Mouse (Mus musculus) myocyte (in vitro differentiated cells): Measurements from ENCODE around the gene Rims4. TPM values are rescaled to one million over a fixed set of nuclear protein-coding genes. Genes with fewer than 3 reads are reported as not detected.

ENCODE experiments used
- H3K27me3 ChIP-seq: one replicate; pipeline ENCODE4 v1.6.1; 2011; ENCODE audit not compliant: control insufficient read depth, insufficient read depth, insufficient read length
- H3K36me3 ChIP-seq: one replicate; pipeline ENCODE4 v1.6.1; 2011; ENCODE audit not compliant: control insufficient read depth, insufficient read depth
- H3K4me2 ChIP-seq: one replicate; pipeline ENCODE4 v1.6.1; 2011; ENCODE audit warnings: low read depth, control low read depth
- H3K4me3 ChIP-seq: one replicate; pipeline ENCODE4 v1.5.1; 2011; ENCODE audit warnings: mild to moderate bottlenecking, control low read depth, moderate library complexity
- H3K79me2 ChIP-seq: one replicate; pipeline ENCODE4 v1.6.1; 2011; ENCODE audit not compliant: control insufficient read depth, insufficient read depth
- H3ac ChIP-seq: one replicate; pipeline ENCODE4 v1.6.1; 2011; ENCODE audit not compliant: control insufficient read depth, insufficient read length
- CEBPB ChIP-seq: IDR thresholded peaks from 2 replicates; pipeline ENCODE4 v1.6.1; 2011; ENCODE audit warnings: mild to moderate bottlenecking, moderate library complexity; ENCODE audit not compliant: poor library complexity, insufficient read depth, severe bottlenecking
- E2F4 ChIP-seq: IDR thresholded peaks from one replicate; pipeline ENCODE4 v1.6.1; 2011; ENCODE audit warnings: mild to moderate bottlenecking, control low read depth, moderate library complexity; ENCODE audit not compliant: insufficient read depth
- MAX ChIP-seq: IDR thresholded peaks from one replicate; pipeline ENCODE4 v1.6.1; 2011; ENCODE audit warnings: low read depth, mild to moderate bottlenecking, control low read depth
- MYOD1 ChIP-seq, 3 experiments: IDR thresholded peaks; one replicate each; pipeline ENCODE4 v1.6.1; 2011; ENCODE audit warnings: control low read depth in 2 of 3, low read depth in 2 of 3, mild to moderate bottlenecking in 2 of 3, moderate library complexity in 1 of 3; ENCODE audit not compliant: insufficient read length in 2 of 3, control insufficient read depth in 1 of 3
- MYOG ChIP-seq, 3 experiments: IDR thresholded peaks; one replicate each; pipeline ENCODE4 v1.6.1; 2011; ENCODE audit warnings: control low read depth in 2 of 3, low read depth in 2 of 3, mild to moderate bottlenecking in 2 of 3; ENCODE audit not compliant: insufficient read length in 2 of 3, control insufficient read depth in 1 of 3, insufficient read depth in 1 of 3
- POLR2A ChIP-seq: IDR thresholded peaks from one replicate; pipeline ENCODE4 v1.6.1; 2011; ENCODE audit warnings: low read depth, mild to moderate bottlenecking, control low read depth, moderate library complexity; ENCODE audit not compliant: insufficient read length
- POLR2AphosphoS2 ChIP-seq: IDR thresholded peaks from one replicate; pipeline ENCODE4 v1.6.1; 2011; ENCODE audit warnings: low read depth, control low read depth; ENCODE audit not compliant: insufficient read length
- REST ChIP-seq: IDR thresholded peaks from one replicate; pipeline ENCODE4 v1.6.1; 2011; ENCODE audit warnings: mild to moderate bottlenecking, control low read depth, moderate library complexity; ENCODE audit not compliant: insufficient read depth, insufficient read length
- SRF ChIP-seq: IDR thresholded peaks from one replicate; pipeline ENCODE4 v1.6.1; 2011; ENCODE audit warnings: low read depth; ENCODE audit not compliant: control insufficient read depth, insufficient read length
- TCF12 ChIP-seq: IDR thresholded peaks from one replicate; pipeline ENCODE4 v1.6.1; 2011; ENCODE audit warnings: mild to moderate bottlenecking, control low read depth; ENCODE audit not compliant: poor library complexity, insufficient read depth, severe bottlenecking
- TCF3 ChIP-seq: IDR thresholded peaks from one replicate; pipeline ENCODE4 v1.6.1; 2011; ENCODE audit warnings: low read depth, control low read depth; ENCODE audit not compliant: insufficient read length
- USF1 ChIP-seq: IDR thresholded peaks from one replicate; pipeline ENCODE4 v1.6.1; 2011; ENCODE audit warnings: low read depth, mild to moderate bottlenecking, control low read depth, moderate library complexity
- polyA plus RNA-seq: library from polyadenylated mRNA; unstranded; fragments of >200 nt; fragmentation: generic; extraction: Trizol; gene quantifications from one replicate; pipeline ENCODE4 v1.2.1, GENCODE M21; 2012; ENCODE audit warnings: missing spikeins

Gene Rims4
- polyA plus RNA-seq, 1 experiment = not detected

DNA sequence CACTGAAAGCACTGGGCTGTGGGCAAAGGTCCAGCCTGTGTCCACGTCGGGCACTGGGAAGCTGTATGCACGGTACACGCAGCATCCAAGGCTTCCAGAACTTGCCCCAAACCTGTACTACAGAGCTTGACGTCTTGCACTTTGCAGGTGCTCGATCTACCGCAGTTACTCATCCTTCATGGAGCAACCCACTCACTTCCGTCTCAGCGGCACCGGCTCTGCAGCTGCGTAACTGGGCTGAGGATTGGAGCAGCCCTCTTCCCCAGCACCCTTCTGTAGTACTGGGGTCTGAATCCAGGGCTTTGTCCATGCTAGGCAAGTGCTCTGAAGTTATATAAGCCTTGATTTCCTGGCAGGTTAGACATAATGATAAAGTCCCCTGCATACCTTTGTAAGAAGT, 27.2 kb downstream of the Rims4 start:
- TF ChIP-seq TCF12 = no peak
- TF ChIP-seq MYOD1 (IDR thresholded peaks at IDR 0.05; ENCODE audit: control insufficient read depth in 1 of 3, insufficient read length in 2 of 3, low read depth in 2 of 3) = no peak
- no peak for TF ChIP-seq MYOG (IDR thresholded peaks at IDR 0.05; ENCODE audit: control insufficient read depth in 1 of 3, insufficient read depth in 1 of 3, insufficient read length in 2 of 3, low read depth in 2 of 3)
- TF ChIP-seq SRF = no peak
- TF ChIP-seq MAX = no peak
- TF ChIP-seq CEBPB = no peak
- TF ChIP-seq USF1 = no peak
- no peak for TF ChIP-seq REST
- no peak for TF ChIP-seq POLR2A
- no peak for TF ChIP-seq POLR2AphosphoS2
- no peak for TF ChIP-seq E2F4
- TF ChIP-seq TCF3 = no peak
- no peak overlapping the region for H3K4me2 ChIP-seq
- no peak overlapping the region for H3ac ChIP-seq
- H3K4me3 ChIP-seq = no peak overlapping the region
- peaks cover 45% of the 10 kb centered on the region for H3K27me3 ChIP-seq
- H3K79me2 ChIP-seq = no peaks in the 10 kb centered on the region
- H3K36me3 ChIP-seq = no peaks in the 10 kb centered on the region

DNA sequence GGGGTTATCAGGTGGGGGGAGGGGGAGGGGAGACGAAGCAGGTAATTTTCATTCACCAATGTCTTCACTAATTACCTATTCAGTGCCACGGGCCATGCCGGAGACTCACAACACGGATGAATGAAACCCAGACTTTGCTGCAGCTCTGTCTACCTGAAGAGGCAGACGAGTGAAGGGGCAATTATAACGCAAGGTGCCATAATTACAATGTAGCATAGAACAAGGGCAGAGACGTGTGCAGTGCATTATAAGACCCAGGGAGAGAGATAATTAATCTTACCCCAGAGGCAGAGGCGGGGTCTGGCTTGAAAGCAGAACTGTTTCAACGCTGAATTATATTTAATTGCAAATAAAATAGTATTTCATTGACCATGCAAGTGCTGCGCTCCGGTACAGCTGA, 27.9 kb downstream of the Rims4 start:
- no peak overlapping the region for H3ac ChIP-seq
- no peak overlapping the region for H3K4me3 ChIP-seq
- TF ChIP-seq POLR2A (no peak), TCF3 (no peak), E2F4 (no peak), POLR2AphosphoS2 (no peak), MAX (no peak), CEBPB (no peak), REST (no peak), SRF (no peak)
- no peaks in the 10 kb centered on the region for H3K79me2 ChIP-seq
- H3K36me3 ChIP-seq = no peaks in the 10 kb centered on the region
- peaks cover 52% of the 10 kb centered on the region for H3K27me3 ChIP-seq
- no peak overlapping the region for H3K4me2 ChIP-seq

DNA sequence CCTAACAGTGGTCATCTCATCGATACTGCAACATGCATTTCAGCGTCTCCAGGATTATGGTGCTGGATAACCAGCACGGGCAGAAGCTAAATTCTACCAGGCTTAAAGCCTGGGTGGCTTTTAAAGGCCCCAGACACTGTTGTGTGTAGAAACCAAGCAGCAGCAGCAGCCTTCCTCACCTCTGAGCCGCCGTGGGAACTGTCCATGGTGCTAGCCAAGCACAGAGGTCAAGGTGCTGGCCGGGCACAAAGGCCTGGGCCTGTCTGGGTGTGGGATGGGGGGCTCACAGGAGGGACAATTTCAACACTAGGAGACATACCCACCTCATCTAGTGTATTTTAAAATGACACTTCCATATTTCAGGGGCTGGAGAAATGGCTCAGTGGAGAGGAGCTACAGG, 29.1 kb downstream of the Rims4 start:
- no peak overlapping the region for H3K4me2 ChIP-seq
- no peaks in the 10 kb centered on the region for H3K36me3 ChIP-seq
- no peaks in the 10 kb centered on the region for H3K79me2 ChIP-seq
- peaks cover 59% of the 10 kb centered on the region for H3K27me3 ChIP-seq
- no peak overlapping the region for H3K4me3 ChIP-seq
- H3ac ChIP-seq = no peak overlapping the region
- TF ChIP-seq REST (peak; percentile 97), POLR2AphosphoS2 (no peak), POLR2A (no peak), TCF3 (no peak)

DNA sequence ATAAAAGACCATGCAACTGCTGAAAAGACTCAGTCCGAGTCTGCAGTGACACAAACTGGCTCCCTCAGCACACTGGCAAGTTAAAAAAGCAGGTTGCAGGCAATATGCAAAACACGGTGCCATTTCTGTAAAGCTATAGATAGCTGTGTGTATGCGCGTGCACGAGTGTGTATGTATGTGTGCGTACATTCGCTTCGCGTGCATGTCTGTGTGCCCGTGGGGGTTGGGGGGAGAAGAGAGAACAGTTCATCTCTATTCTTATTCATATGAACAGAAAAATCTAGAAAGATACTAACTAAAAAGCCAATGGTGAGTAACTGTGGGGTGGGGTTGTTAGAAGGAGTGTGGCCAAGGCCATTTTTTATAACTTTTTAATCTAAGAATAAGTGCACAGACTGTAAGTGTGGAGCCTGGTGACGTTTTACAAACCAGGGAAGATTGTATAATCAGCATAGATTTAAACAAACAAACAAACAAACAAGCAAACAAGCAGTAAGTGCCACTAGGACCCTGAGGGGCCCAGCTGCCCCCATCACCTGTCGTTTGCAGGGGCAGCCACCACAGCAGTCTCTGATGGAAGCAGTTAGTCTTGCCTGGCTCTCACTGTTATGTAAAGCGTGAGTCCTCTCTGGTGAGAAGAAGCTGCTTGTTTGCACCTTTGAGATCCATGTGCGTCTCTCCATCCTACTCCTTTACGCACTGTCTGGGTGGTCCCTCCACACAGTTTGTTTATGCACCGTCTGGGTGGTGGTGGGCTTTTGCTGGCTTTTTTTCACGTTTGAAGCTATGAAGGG, 35.4 kb downstream of the Rims4 start:
- Histone ChIP-seq H3K79me2 (no peaks in the 10 kb centered on the region), H3K4me3 (no peak overlapping the region), H3K36me3 (no peaks in the 10 kb centered on the region), H3ac (no peak overlapping the region), H3K27me3 (peaks cover 76% of the 10 kb centered on the region), H3K4me2 (no peak overlapping the region)
- TF ChIP-seq USF1 = no peak

DNA sequence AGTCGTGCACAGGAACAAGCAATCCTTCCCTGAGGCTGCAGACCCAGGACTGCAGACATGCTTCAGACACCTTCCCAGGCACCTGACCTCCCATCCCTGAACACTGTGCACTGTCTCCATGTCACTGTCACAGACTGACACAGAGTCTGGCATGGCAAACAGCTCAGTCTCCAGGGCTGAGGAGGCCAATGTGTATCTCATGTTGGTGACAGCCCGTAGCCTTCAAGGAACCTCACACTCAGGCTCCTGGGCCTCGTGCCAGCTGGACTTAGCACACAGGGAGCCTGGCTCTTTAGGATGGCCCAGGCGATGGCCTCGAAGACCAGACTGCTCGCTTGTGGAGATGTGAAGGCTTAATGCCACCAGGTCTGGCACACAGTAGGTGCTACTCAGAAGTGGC, 37.6 kb downstream of the Rims4 start:
- Histone ChIP-seq H3ac (no peak overlapping the region), H3K4me3 (no peak overlapping the region), H3K27me3 (peaks cover 70% of the 10 kb centered on the region), H3K79me2 (no peaks in the 10 kb centered on the region), H3K36me3 (no peaks in the 10 kb centered on the region), H3K4me2 (no peak overlapping the region)
- no peak for TF ChIP-seq E2F4
- no peak for TF ChIP-seq REST
- TF ChIP-seq CEBPB = no peak
- no peak for TF ChIP-seq POLR2AphosphoS2
- no peak for TF ChIP-seq TCF12
- no peak for TF ChIP-seq POLR2A
- no peak for TF ChIP-seq MYOD1 (IDR thresholded peaks at IDR 0.05; ENCODE audit: control insufficient read depth in 1 of 3, insufficient read length in 2 of 3, low read depth in 2 of 3)
- no peak for TF ChIP-seq MYOG (IDR thresholded peaks at IDR 0.05; ENCODE audit: control insufficient read depth in 1 of 3, insufficient read depth in 1 of 3, insufficient read length in 2 of 3, low read depth in 2 of 3)
- no peak for TF ChIP-seq TCF3
- TF ChIP-seq MAX = no peak
- TF ChIP-seq USF1 = no peak
- TF ChIP-seq SRF = no peak
